Mouse (Mus musculus) adrenal gland, adult 8-10 months (tissue): Measurements from ENCODE around the gene Hectd2. TPM values are rescaled to one million over a fixed set of nuclear protein-coding genes. Genes with fewer than 3 reads are reported as not detected.

ENCODE experiments used
- DNase-seq: peaks from one replicate; pipeline ENCODE4 v3.0.0; 2022
- total RNA-seq, 4 experiments: library from RNA; stranded (reverse); gene quantifications; 2 replicates each; pipeline ENCODE4 v1.2.4; 2022

Hectd2 gene
- 1 to 10 TPM; 1.5 to 4.0 (median 2.8) TPM for total RNA-seq

DNA sequence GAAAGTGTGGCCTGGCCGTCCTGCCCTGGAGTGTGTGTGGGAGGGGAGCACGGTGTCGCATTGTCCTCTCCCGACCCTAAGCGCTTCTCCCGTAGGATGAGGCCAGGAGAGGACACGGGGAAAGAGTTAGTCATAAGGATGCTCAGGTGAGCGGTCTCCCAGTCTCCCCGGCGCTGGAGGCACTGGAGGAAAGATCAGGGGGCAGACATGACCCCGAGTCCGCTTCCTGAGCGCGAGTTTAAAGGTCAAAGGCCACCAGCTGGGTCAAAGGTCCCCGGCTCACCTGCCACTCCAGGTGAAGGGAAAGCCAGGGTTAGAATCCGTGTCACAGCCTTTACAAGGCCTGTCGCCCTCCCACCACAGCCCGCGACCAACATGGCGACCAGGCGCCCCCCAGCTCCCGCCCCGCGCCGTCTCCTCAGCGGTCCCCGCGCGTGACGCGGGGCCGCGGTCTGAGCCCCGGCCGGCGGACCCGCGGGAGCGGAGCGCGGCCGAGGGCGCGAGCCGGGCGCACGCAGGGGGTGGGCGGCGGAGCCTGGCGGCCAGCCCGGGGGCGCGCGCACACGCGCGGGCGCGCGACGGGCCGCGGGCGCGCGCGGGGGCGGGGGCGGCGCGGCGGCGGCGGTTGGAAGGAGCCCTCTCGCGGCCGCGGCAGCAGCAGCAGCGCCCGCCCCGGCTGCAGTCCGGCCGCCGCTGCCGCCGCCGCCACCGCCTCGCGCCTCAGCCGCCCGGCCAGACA is at the start of gene Hectd2:
Hectd2 (plus strand) TSS at position 594 of the 739 bp plus-strand sequence.
- DNase-seq: peak; percentile 42

- no peak for DNase-seq
Measured at GRCm38 (mm10) chr19:36504716-36505115, 49.7 kb upstream of the Hectd2 start.

- DNase-seq: no peak
Measured at GRCm38 (mm10) chr19:36511305-36511704, 43.1 kb upstream of the Hectd2 start.

- DNase-seq: no peak
Measured at GRCm38 (mm10) chr19:36518461-36518860, 36.0 kb upstream of the Hectd2 start.

GRCm38 (mm10) chr19:36521568-36521967 is 32.9 kb upstream of the Hectd2 start:
- DNase-seq: no peak

GRCm38 (mm10) chr19:36522558-36523195 is 31.8 kb upstream of the Hectd2 start:
- no peak for DNase-seq

DNA sequence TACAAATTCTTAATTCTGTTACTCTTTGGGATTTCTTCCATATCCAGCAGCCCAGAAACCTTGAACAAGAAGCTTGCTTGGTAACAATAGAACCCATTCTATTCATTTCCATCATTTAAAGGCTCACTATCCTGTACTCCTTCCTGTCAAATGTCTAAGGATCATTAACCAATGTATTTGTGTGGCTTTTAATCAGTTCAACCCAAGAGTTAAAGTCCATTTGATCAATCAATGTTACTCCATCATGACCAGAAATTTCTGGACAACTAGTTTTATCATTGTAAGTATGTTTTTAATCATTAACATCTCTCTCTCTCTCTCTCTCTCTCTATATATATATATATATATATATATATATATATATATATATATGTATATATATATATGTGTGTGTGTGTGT is 29.4 kb upstream of the Hectd2 start:
- DNase-seq: no peak

DNA sequence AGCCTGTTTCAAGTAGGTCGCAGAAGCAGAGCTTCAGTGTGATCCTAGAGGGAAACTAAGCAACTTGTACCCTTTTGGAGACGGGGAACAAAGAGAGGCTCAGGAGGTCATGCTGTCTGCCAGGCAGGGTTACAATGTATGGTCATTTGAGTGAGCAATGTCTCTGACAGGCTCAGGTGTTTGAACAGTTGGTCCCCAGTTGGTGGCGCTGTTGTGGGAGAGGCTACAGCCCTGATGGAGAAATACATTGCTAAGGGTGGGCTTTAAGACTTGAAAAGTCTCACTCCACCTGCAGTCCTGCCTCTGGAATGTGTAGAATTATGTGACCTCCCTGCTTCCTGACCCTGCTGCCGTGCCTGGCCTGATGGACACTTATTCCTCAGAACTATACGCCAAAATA is 21.4 kb upstream of the Hectd2 start:
- no peak for DNase-seq

DNA sequence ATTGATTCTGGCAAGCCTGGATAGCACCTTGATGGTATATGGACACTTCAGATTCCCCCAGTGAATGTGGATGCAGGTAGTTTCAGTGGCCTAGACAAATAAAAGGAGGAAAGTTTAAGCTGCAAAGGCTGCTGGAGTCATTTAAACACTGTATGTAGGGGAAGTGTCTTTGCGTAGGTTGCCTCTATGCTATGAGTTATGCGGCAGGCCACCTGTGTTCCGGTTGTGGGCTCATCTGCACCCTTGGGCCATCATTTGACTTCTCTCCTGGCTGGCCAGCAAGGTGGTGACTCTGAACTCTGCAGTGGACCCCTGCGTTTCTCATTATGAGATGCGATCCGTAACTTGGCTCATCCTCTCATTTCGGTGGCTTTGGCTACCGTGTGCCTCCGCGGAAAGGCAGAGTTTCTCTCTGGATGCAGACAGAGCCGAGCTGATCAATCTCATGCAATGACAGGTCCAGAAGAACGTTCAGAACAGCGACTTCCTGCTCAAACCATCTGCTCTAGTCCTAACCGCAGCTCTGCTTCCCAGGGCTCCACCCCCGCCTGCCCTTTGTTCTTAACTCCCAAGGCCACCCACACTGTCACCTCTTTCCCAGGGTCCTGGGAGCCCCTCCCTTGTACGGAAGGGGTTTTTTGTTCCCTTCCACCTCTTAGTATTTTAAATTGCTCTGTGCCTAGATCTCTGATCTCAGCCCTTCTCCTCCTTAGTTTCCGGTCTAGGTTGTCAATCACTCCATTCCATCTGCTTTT is 20.3 kb upstream of the Hectd2 start:
- DNase-seq: peak; percentile 32

- DNase-seq: peak; percentile 55
Measured at GRCm38 (mm10) chr19:36534766-36535140, 19.7 kb upstream of the Hectd2 start.

DNA sequence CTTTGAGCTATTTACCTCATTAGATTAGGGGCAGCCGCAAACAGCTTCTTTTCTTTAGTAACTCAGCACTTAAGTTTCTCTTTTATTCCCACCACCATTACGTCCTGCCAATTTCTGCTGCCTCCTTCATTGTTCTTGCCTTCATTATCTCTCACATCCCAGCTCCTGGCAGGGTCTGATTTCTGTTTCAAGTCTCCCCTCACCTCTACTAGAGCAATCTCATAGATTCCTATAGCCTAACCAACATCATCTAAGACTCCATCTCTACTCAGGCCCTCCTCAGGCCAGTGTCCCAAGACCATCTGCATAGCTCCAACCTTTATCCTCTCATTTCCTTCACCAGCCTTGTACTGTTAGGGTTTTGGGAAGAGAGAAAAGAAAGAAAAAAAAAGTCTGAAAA is 19.3 kb upstream of the Hectd2 start:
- no peak for DNase-seq

GRCm38 (mm10) chr19:36535878-36536277 is 18.6 kb upstream of the Hectd2 start:
- DNase-seq: no peak

GRCm38 (mm10) chr19:36536929-36537328 is 17.5 kb upstream of the Hectd2 start:
- DNase-seq: no peak

- no peak for DNase-seq
Measured at GRCm38 (mm10) chr19:36538528-36538927, 15.9 kb upstream of the Hectd2 start.

- no peak for DNase-seq
Measured at GRCm38 (mm10) chr19:36539311-36539710, 15.1 kb upstream of the Hectd2 start.

DNA sequence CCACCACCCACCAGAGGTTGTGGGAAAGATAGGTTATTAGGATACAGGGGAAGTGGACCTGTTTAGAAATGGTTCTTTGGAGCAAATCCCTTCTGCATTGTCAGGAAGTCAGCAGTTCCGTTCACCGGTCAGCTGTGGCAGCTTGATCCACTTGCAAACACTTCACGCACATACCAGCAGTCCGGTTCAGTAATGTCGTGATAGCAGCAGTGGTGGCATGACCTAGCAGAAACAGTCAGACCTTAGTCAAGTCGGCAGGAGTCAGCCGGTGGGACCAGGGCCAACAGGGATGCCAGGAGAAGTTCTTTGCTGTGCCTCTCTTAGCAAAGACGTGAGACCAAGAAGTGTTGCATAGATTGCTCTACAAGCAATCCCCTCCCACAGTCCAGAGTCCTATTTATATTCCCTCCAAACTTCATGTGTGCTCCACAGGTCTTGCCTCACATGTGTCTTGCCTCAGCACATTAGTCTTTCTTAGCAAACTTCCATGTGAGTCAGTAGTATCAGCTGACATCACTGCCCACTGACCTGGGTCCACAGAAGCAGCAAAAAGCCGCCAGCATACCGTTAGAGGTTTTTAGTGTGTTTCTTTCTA is 14.3 kb upstream of the Hectd2 start:
- no peak for DNase-seq

GRCm38 (mm10) chr19:36540776-36541175 is 13.7 kb upstream of the Hectd2 start:
- no peak for DNase-seq

- no peak for DNase-seq
Measured at GRCm38 (mm10) chr19:36553561-36554045, 836 bp upstream of the Hectd2 start.

GRCm38 (mm10) chr19:36554785-36555595 is 551 bp downstream of the Hectd2 start:
- peak; percentile 17 for DNase-seq

DNA sequence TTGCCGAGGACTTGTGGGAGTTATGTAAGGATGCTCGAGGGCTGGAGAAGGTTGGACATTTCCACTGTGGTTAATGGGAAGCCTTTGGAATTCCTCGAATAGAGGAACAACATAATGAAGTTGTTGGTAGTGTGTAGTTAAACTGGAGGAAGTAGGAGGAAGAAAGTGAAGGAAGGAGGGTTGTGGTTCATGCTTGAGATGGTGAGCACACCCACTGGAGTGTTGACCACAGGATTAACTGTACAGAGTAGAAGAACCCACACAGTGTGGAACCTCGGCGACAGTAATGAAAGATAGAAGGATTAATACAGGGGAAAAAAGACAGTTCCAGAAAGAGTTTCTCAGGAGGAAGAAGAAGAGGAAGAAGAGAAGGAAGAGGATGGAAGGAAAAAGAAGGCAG is 4.9 kb downstream of the Hectd2 start:
- DNase-seq: no peak

- no peak for DNase-seq
Measured at GRCm38 (mm10) chr19:36560160-36560559, 5.7 kb downstream of the Hectd2 start.

- no peak for DNase-seq
Measured at GRCm38 (mm10) chr19:36561171-36561570, 6.7 kb downstream of the Hectd2 start.
